Mouse (Mus musculus) cortical plate, adult 2 months (tissue): Measurements from ENCODE around the gene Zfp874b. TPM values are rescaled to one million over a fixed set of nuclear protein-coding genes. Genes with fewer than 3 reads are reported as not detected.
"Not testable (repeated sequence)": the region's sequence is repeated elsewhere in the genome, so short reads cannot be mapped to it uniquely, and the experiment has no call there.

Experiments
- H3K27ac ChIP-seq: fragments of 200-500 bp; 2 replicates; pipeline ENCODE4 v1.5.1; 2012; ENCODE audit warnings: low read length, control low read depth, inconsistent platforms; ENCODE audit not compliant: insufficient read depth
- H3K4me1 ChIP-seq: fragments of 200-500 bp; 2 replicates; pipeline ENCODE4 v1.6.1; 2011; ENCODE audit warnings: low read length; ENCODE audit not compliant: control insufficient read depth, insufficient read depth
- H3K4me3 ChIP-seq: fragments of 200-500 bp; 2 replicates; pipeline ENCODE4 v1.5.1; 2011; ENCODE audit warnings: mild to moderate bottlenecking, low read length, control low read depth; ENCODE audit not compliant: insufficient read depth
- CTCF ChIP-seq: fragments of 200-500 bp; IDR thresholded peaks from 2 replicates; pipeline ENCODE4 v1.5.1; 2011; ENCODE audit warnings: mild to moderate bottlenecking, control low read depth, low read length; ENCODE audit not compliant: insufficient read depth; ENCODE audit errors: extremely low read depth
- POLR2A ChIP-seq: fragments of 200-500 bp; IDR thresholded peaks from 2 replicates; pipeline ENCODE4 v1.6.1; 2011; ENCODE audit warnings: mild to moderate bottlenecking, low read length, control low read depth; ENCODE audit not compliant: insufficient read depth; ENCODE audit errors: extremely low read depth
- polyA plus RNA-seq: library from polyadenylated mRNA; depleted of rRNA; stranded (reverse); fragments of >200 nt; gene quantifications from 2 replicates; pipeline ENCODE4 v1.2.3, GENCODE M21; 2012; rRNA removed

Gene Zfp874b
- polyA plus RNA-seq: 10.0 and 11.5 TPM in 2 replicates

GRCm38 (mm10) chr13:67483625-67484423, at the start of gene Zfp874b:
Gene Zfp874b (minus strand): TSS chr13:67484258.
- peak within 1 kb of the TSS; percentile 77 for H3K27ac ChIP-seq
- H3K4me3 ChIP-seq: peak within 1 kb of the TSS; percentile 56
- H3K4me1 ChIP-seq: peaks cover 4% of the 10 kb centered on the region
- TF ChIP-seq CTCF: no peak
- TF ChIP-seq POLR2A: peak; percentile 39; the same call in 1 of the 2 replicates

- no peak overlapping the region for H3K4me3 ChIP-seq
- peaks cover 3% of the 10 kb centered on the region; the same call in 1 of the 2 replicates for H3K4me1 ChIP-seq
- no peak overlapping the region for H3K27ac ChIP-seq
- no peak for TF ChIP-seq CTCF
- TF ChIP-seq POLR2A: no peak
Observed at GRCm38 (mm10) chr13:67527049-67527730, 43.1 kb upstream of the Zfp874b start.

GRCm38 (mm10) chr13:67525753-67526410, 41.8 kb upstream of the Zfp874b start, which contains the start of the genes Gm26965 and Zfp87:
Gene Gm26965 (minus strand): TSS chr13:67526151.
Gene Zfp87 (minus strand): TSS chr13:67526177.
- Histone ChIP-seq H3K27ac (no peak within 1 kb of the TSS), H3K4me3 (peak within 1 kb of the TSS; percentile 93), H3K4me1 (peaks cover 3% of the 10 kb centered on the region; the same call in 1 of the 2 replicates)
- no peak for TF ChIP-seq CTCF
- peak; percentile 84 for TF ChIP-seq POLR2A

GRCm38 (mm10) chr13:67500908-67501307, 16.9 kb upstream of the Zfp874b start:
- Histone ChIP-seq H3K4me1 (0 out of 2 replicates have a peak, but pooled peaks cover 2% of the 10 kb centered on the region), H3K27ac (no peak overlapping the region), H3K4me3 (no peak overlapping the region)
- TF ChIP-seq POLR2A: no peak
- TF ChIP-seq CTCF: no peak

GRCm38 (mm10) chr13:67500084-67500719, 16.1 kb upstream of the Zfp874b start, which contains the start of gene Zfp58:
Gene Zfp58 (minus strand): TSS chr13:67500555.
- TF ChIP-seq POLR2A: peak; percentile 19; the same call in 1 of the 2 replicates
- no peak for TF ChIP-seq CTCF
- Histone ChIP-seq H3K27ac (no peak within 1 kb of the TSS), H3K4me3 (peak within 1 kb of the TSS; percentile 72), H3K4me1 (0 out of 2 replicates have a peak, but pooled peaks cover 2% of the 10 kb centered on the region)

GRCm38 (mm10) chr13:67495631-67496030, 11.6 kb upstream of the Zfp874b start:
- Histone ChIP-seq H3K4me1 (0 out of 2 replicates have a peak, but pooled peaks cover 2% of the 10 kb centered on the region), H3K4me3 (no peak overlapping the region), H3K27ac (no peak overlapping the region)
- TF ChIP-seq CTCF: no peak
- TF ChIP-seq POLR2A: no peak

- no peak for TF ChIP-seq CTCF
- no peak for TF ChIP-seq POLR2A
- peak overlapping the region; percentile 56 for H3K4me3 ChIP-seq
- H3K27ac ChIP-seq: 0 out of 2 replicates have a peak overlapping the region, but pooled peaks have one; percentile 5
- H3K4me1 ChIP-seq: peaks cover 4% of the 10 kb centered on the region
Observed at GRCm38 (mm10) chr13:67484424-67484811, 360 bp upstream of the Zfp874b start.

GRCm38 (mm10) chr13:67481528-67481927, 2.5 kb downstream of the Zfp874b start:
- Histone ChIP-seq H3K27ac (no peak overlapping the region), H3K4me1 (peaks cover 4% of the 10 kb centered on the region), H3K4me3 (no peak overlapping the region)
- TF ChIP-seq CTCF: no peak

GRCm38 (mm10) chr13:67469274-67469673, 14.8 kb downstream of the Zfp874b start:
- no peak overlapping the region for H3K27ac ChIP-seq
- no peak overlapping the region for H3K4me3 ChIP-seq
- no peak for TF ChIP-seq POLR2A
- TF ChIP-seq CTCF: no peak
- no peaks in the 10 kb centered on the region for H3K4me1 ChIP-seq

GRCm38 (mm10) chr13:67463506-67464185, 20.4 kb downstream of the Zfp874b start:
- H3K4me3 ChIP-seq, H3K4me1 ChIP-seq, H3K27ac ChIP-seq: not testable (repeated sequence)
